Mouse (Mus musculus): ENCODE measurements at regions not wholly inside any gene's neighbourhood (a gene's known extent, or its start where the extent isn't known, plus 50 kb on each side); places are given as distances from the start of the nearest gene placed in this dataset.

DNA sequence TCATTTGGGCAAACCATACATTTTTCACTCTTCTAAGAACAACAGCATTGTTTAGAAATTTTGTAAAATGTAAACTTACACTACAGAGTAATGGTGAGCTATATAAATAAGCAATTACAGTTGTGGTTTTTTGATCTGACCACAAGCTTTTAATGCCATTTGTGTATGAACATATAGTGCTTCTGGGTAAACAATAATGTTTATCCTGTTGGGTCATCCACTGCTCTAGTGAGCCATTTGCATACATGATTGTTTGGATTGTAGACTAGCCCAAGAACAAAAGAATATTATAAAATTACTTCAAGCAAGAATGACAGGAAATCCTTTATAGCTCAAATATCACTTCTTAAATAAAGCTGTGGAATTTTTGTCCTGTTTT is 68.4 kb upstream of the Zeb2 start:
- CTCF ChIA-PET = no interaction called here

DNA sequence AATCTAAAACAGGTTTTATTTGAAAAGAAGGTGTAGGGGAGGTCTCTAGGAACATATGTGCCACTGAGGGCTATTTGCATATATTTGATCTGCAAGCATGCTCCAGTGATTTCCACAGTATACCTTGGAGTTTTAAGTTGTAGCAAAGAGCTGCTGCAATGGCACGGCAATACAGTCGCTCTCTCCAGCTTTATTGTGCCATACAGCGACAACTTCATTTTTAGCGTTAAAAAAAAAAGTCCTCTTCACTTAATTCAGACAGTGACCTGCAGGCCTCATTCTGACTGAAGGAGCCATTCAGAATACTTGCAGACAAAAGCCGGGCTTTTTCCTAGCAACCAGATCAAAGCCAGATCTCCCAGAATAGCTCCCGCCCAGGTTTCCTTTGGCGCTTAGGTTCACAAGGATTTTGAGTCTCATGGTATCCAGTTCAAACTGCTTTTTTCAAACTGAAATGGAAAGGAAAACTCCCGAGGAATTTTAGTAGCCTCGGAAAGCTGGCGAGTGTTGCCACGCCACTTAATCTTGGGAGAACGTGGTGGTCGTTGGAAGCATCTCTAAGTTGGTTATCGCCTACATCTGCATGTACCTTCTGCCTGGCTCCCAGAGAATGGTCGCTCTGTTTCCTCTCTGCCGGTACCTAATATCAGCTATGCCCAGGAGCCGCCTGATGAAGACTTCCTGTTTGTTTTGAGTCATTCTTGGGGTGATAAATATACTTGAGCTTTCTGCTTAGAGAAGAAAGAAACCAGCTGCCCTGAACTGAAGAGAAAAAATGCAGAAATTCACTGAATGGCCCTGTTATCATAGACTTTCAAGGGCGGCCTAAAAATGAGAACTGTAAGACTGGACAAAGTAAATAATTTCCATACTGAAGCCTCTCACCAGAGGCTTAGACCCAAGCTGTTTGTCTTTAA is 67.8 kb upstream of the Zeb2 start:
- CTCF ChIA-PET = no interaction called here

DNA sequence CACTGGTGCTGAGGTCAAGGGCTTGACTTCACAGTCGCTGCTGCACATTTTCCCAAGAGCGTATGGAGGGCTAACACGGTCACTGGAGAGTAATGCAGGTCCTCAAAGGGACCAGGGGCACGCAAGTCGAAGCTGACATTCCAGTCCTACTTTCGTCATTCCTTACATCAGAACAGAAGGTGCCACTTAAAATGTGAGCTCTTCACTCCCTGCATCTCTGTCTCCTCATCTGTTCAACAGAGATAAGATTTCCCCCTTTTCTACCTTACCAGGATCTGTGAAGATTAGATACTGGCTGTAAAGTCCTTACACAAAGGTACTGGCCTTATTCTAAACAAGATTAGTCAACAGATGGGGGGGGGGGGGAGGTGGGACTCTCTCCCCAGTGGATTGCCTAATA is 67.0 kb upstream of the Zeb2 start:
- CTCF ChIA-PET = no interaction called here

- CTCF ChIA-PET = no interaction called here
These were observed 65.7 kb upstream of the Zeb2 start for GRCm38 (mm10) chr2:45182876-45183275.

DNA sequence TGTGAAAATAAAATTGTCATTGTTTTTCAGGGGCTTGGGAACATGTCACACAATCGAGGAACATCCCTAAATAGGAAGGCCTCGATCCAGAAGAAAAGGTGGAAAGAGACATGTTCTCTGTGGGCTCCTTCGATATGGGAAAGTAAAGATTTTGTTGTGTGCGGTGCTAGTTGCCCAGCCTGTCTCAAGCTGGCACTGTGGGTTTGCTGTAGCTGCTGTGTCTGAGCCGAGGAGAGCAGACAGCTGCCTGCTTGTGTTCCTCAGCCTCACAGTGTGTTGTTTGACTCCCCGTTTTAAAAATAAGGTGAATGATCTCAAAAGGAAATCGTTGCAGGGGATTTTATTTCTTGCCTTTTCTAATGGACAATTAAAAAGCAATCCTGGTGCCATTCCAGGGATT is 64.4 kb upstream of the Zeb2 start:
- CTCF ChIA-PET = interaction anchor here (0.6 kb wide), 1 partner anchor 39 kb away, joined by 6 read pairs; no protein-coding TSS in a partner anchor

- CTCF ChIA-PET = interaction anchor here (0.5 kb wide), 1 partner anchor 60 kb away, joined by 6 read pairs; no protein-coding TSS in a partner anchor
These were observed 61.8 kb upstream of the Zeb2 start for GRCm38 (mm10) chr2:45178849-45179453.

GRCm38 (mm10) chr2:45172382-45172781 is 55.2 kb upstream of the Zeb2 start:
- CTCF ChIA-PET = no interaction called here

DNA sequence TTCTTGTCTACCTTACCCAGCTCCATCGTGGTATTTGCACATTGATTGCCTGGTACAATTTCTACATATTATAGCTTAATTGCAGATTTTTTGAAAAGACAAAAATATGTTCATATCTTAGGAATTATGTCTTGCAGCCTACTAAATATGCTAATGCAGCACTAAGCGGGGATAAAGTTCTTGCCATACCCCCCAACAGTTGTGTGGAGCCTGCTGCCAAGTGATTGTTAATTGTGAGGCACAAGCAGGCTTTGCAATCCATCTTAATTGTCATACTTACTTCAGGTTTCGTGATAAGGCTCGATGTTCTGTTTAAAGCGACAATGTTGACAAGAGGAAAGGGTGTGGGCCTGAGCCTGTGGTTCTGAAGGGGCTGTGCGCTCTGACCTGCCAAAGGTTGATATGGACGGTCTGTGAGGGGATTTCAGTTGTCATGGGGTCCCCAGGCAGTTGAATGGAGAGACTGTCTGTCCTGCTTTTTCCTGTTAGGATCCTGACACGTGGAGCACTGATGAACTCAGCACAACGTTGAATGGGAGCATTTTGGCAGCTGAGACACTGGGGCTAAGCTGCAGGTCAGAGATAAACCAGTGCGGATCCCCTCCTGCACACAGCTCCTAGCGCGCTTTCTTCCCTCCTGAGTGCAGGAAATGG is 54.5 kb upstream of the Zeb2 start:
- CTCF ChIA-PET = no interaction called here

- CTCF ChIA-PET = no interaction called here
These were observed 53.1 kb upstream of the Zeb2 start for GRCm38 (mm10) chr2:45170272-45170671.

DNA sequence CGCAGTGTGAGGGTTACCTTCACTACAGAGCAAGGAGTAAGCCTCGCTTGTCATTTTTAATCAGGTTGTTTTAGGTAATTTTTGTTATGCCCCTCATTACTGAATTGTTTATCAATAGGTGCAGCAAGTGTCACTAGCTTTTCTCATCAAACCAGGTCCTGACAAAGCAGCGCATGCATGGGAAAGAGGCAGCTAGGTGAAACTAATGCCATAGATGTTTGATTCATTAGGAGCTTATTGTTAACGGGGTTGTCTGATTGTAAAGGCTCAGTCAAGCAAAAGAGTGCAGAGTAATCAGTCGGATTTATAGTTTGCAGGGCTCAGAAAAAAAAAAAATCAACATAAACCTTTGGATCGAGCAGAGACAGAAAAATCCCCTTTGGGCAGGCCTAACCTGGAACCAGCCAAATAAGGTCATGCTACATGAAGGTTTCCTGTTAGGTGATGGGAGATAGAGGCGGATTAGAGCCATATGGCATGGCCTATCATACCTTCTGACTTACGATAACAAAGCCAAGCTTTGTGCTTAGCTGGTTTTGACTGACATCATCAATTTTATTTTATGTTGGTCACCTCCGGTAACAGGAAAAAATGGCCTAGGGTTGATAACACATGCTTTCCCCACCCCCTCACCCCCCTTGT is 52.4 kb upstream of the Zeb2 start:
- CTCF ChIA-PET = no interaction called here

DNA sequence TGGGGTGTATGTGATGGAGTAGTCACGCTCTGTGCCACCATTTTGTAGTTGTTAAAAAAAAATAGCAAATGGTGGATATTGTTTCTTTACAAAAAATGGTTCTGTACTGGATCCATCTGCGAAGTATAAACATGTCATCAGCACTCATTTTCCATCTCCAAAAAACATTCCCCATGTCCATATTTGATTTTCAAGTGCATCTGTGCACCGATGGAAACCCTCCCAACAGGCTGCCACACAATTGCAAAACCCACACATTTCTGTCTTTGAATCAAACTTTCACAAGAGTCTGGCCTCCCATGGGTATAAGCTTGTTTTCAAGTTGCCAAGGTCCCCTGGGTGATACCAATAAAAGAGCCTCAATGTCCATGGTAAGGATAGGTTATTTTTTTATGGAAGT is 51.4 kb upstream of the Zeb2 start:
- CTCF ChIA-PET = no interaction called here

Measured in spleen, embryonic (tissue).